Mouse (Mus musculus): ENCODE results near the gene Cfap46. TPM values are rescaled to one million over a fixed set of nuclear protein-coding genes. Genes with fewer than 3 reads are reported as not detected.

The Cfap46 gene
- polyA plus RNA-seq (2015; fragmentation: Nextera tagmentation; extraction: Ambion mirVana), result 1.4 and 1.6 TPM in 2 replicates

DNA sequence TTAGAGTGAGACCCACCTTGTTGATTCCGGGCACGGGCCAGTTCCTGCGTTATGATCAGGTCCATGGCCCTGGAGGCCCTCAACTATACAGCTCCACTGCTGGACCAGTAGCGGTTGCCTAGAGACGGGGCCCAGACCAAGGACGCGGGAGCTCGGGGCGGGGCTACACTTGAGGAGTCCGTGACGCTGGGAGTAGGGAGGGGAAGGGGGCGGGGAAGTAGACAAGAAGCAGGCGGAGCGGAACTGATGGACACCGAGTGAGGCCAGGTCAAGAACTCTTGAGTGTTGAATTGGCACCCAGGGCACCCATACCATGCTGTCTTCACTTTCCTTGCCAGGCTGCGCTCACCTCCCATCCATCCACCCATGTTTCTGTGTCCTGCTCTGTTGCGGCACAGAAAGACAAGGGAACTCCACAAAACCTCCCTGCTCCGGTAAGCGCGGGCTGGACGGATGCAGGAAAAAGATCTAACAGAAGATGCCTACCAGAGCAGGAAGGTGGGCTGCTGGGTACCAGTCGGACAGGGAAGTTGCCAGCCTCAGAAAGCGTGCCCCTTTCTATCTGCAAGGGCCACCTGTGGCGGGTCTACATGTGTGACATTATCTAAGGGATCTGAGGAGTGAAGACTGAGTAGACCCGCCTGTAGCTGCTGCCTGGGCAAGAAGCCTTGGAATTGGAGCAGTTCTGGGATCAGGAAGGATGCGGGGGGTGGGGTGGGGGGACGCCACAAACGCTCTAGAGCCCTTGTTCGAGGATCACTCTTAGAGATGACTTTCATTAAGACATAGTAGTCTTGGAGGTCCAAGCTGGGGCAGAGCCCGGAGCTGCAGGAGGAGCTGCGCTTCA lies at the start of gene Cfap46:
TSS of gene Cfap46 (minus strand) at position 112 of the 847 bp plus-strand sequence.
- peak within 1 kb of the TSS; percentile 11 for H3K27ac ChIP-seq
- H3K36me3 ChIP-seq (ENCODE audit: poor library complexity, severe bottlenecking), result no peaks in the 10 kb centered on the region
- H3K9ac ChIP-seq, result peak within 1 kb of the TSS; percentile 65
- peak within 1 kb of the TSS; percentile 95 for H3K4me2 ChIP-seq
- ATAC-seq, result peak; percentile 91
- WGBS, result 1% methylated on average over 29 of the region's 31 CpGs
- no peaks in the 10 kb centered on the region for H3K9me3 ChIP-seq (replicated peaks)
- H3K4me3 ChIP-seq, result peak within 1 kb of the TSS; percentile 59
- H3K4me1 ChIP-seq, result peaks cover 17% of the 10 kb centered on the region; the same call in 1 of the 2 replicates
- H3K27me3 ChIP-seq, result peaks cover 14% of the 10 kb centered on the region; the same call in 1 of the 2 replicates

DNA sequence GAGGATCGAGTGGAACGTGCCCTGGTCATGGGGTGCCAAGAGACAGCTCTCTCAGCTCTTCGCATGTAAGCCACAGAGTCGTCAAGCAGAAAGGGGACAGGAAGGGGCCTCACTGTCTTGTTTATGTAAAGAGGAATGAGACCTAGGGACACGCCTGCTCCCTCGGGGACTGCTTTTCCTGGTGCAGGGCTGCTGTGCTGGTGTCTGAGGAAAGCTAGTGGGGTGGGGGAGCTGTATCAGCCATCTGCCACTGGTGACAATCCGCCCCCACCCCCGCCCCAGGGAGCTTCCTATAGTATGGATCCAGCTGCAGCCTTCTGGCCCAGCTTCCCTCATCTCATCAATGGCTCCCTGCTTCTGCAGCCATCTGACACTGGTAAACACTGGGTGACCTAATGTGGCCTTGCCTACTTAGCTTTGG lies 47.7 kb upstream of the Cfap46 start:
- no peak overlapping the region for H3K4me2 ChIP-seq
- no peaks in the 10 kb centered on the region for H3K9me3 ChIP-seq (replicated peaks)
- no peak overlapping the region for H3K4me3 ChIP-seq
- ATAC-seq, result no peak
- no peaks in the 10 kb centered on the region for H3K27me3 ChIP-seq
- H3K36me3 ChIP-seq (ENCODE audit: poor library complexity, severe bottlenecking), result no peaks in the 10 kb centered on the region
- H3K27ac ChIP-seq, result no peak overlapping the region
- WGBS, result 74% methylated on average over 8 of the region's 8 CpGs
- no peak overlapping the region for H3K9ac ChIP-seq
- H3K4me1 ChIP-seq, result no peaks in the 10 kb centered on the region

DNA sequence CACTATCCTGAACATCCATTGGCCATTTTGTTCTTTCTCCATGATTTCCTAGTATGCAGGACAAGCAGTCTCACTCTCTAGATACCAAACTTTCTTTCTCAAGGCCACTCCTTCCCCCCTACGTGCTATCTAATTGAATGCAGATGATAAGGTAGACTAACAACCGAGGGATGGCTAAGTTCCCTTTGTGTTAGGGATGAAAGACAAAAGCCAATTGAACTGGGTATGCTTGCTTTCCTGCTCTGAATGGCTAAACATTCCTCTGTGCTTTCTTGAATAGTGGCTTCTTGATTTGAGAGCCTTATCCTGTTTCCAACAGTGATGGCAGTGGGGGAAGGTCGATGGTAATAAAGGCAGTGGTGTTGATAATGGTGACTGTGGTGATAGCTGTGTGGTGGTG lies 43.5 kb upstream of the Cfap46 start:
- no peak overlapping the region for H3K4me2 ChIP-seq
- 25% methylated on average over 3 of the region's 3 CpGs for WGBS
- H3K27ac ChIP-seq, result no peak overlapping the region
- no peaks in the 10 kb centered on the region for H3K9me3 ChIP-seq (replicated peaks)
- ATAC-seq, result no peak
- H3K9ac ChIP-seq, result no peak overlapping the region
- no peaks in the 10 kb centered on the region for H3K4me1 ChIP-seq
- no peaks in the 10 kb centered on the region for H3K36me3 ChIP-seq (ENCODE audit: poor library complexity, severe bottlenecking)
- no peaks in the 10 kb centered on the region for H3K27me3 ChIP-seq
- H3K4me3 ChIP-seq, result no peak overlapping the region

DNA sequence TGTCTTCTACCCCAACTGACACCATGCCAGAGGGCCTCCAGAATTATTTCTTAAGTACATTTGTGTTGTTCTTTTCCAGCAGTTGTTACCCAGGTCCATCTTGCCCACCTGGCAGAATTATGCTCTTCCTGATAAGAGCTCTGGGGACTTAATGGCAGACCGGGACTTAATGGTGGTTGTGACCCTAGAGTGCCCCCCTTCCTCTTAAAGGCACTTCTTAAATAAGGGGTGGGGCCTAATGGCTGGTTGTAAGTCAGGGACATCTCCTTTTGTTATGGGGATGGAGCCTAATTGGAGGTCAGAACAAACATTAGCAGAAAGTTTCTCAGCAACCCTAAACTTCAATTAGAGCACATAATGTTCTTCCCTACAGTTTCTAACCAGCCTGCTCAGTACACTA lies 42.0 kb upstream of the Cfap46 start:
- no peaks in the 10 kb centered on the region for H3K4me1 ChIP-seq
- no peaks in the 10 kb centered on the region for H3K9me3 ChIP-seq (replicated peaks)
- H3K36me3 ChIP-seq (ENCODE audit: poor library complexity, severe bottlenecking), result no peaks in the 10 kb centered on the region
- H3K27ac ChIP-seq, result no peak overlapping the region
- H3K4me3 ChIP-seq, result no peak overlapping the region
- H3K27me3 ChIP-seq, result no peaks in the 10 kb centered on the region
- 85% methylated on average over 1 of the region's 1 CpGs for WGBS
- H3K9ac ChIP-seq, result no peak overlapping the region
- no peak overlapping the region for H3K4me2 ChIP-seq
- no peak for ATAC-seq

DNA sequence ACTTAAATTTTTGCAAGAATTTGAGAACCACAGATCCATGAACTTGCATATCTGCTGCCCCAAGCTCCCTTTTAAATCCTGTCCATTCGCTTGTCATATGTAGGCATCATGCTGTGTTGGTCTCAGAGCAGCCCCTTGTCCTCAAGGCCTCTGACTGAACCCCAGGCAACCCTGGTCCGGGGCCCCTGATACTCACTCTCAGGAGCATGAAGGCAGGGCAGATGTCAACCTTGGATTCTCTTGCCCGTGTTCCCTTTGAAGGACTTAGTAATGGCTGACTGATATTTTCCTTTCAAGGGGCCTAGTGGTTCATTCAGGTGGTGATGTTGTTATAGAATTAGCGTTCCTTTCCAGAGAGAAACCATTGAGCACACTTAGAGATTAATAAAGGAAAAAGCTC lies 40.4 kb upstream of the Cfap46 start:
- Histone ChIP-seq H3K27me3 (no peaks in the 10 kb centered on the region), H3K9ac (no peak overlapping the region), H3K4me3 (no peak overlapping the region), H3K27ac (no peak overlapping the region), H3K9me3 (replicated peaks) (no peaks in the 10 kb centered on the region), H3K4me2 (no peak overlapping the region), H3K36me3 (ENCODE audit: poor library complexity, severe bottlenecking) (no peaks in the 10 kb centered on the region), H3K4me1 (no peaks in the 10 kb centered on the region)
- WGBS, result 79% methylated on average over 4 of the region's 4 CpGs
- no peak for ATAC-seq

DNA sequence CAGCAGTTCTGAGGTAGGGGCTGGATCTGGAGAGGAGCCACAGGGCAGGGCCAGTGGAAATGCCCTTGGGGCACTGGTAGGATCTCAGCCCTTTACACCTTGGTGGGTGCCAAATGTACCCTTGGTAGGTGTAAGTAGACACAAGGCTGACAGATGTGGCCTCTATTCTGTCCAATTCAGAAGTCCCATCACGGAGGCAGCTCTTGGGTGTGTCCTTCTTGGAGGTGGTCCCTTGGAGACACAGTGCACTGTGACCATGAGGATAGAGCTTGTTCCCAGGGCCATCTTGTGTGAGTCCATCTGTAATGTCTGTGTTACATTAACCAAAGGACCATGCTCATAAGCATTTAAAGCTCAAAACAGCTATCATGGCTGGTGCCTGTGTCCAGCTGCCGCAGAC lies 37.6 kb upstream of the Cfap46 start:
- H3K4me1 ChIP-seq, result no peaks in the 10 kb centered on the region
- H3K9me3 ChIP-seq (replicated peaks), result no peaks in the 10 kb centered on the region
- no peak overlapping the region for H3K27ac ChIP-seq
- no peaks in the 10 kb centered on the region for H3K36me3 ChIP-seq (ENCODE audit: poor library complexity, severe bottlenecking)
- 88% methylated on average over 2 of the region's 2 CpGs for WGBS
- no peak overlapping the region for H3K9ac ChIP-seq
- no peak overlapping the region for H3K4me2 ChIP-seq
- ATAC-seq, result no peak
- H3K4me3 ChIP-seq, result no peak overlapping the region
- no peaks in the 10 kb centered on the region for H3K27me3 ChIP-seq

DNA sequence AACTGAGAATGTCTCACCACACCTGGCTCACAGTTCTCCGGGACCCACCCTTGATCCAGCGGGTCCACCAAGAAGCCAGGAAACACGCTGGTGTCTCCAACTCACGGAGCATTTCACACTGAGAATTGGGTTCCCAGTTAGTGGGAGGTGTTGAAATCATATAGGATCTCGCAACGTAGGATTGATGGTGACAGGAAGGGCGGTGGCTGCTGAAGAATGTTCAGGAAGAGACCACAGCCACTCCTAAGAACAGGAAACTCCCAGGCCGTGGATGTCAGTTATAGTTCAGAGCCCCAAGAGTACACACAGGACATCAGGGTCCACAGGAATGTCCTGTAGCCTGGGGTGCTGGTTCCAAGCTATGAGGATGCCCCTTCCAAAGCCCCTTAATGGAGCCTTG lies 34.2 kb upstream of the Cfap46 start:
- H3K4me3 ChIP-seq, result no peak overlapping the region
- H3K27ac ChIP-seq, result no peak overlapping the region
- H3K4me1 ChIP-seq, result no peaks in the 10 kb centered on the region
- H3K36me3 ChIP-seq (ENCODE audit: poor library complexity, severe bottlenecking), result no peaks in the 10 kb centered on the region
- H3K27me3 ChIP-seq, result no peaks in the 10 kb centered on the region
- WGBS, result 89% methylated on average over 8 of the region's 8 CpGs
- no peak for ATAC-seq
- H3K4me2 ChIP-seq, result no peak overlapping the region
- H3K9ac ChIP-seq, result no peak overlapping the region
- H3K9me3 ChIP-seq (replicated peaks), result no peaks in the 10 kb centered on the region

DNA sequence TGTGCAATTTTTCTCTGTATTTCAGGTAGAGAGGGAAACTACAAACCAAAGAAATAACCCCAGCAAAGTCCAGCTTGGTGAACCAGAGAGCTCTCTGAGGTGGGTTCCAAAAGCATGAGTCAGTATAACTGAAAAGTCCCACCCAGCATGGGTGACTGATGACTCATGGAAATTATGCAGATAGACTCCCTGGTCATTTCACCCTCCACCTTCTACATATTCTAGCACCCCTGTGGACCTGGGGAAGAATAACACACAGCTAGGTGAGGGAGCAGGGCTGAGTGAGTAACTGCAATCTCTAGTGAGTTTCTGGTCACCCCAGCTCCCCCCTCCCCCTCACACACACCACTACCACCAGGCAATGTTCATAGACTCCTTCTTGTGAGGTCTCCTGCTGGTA lies 28.2 kb upstream of the Cfap46 start:
- no peaks in the 10 kb centered on the region for H3K9me3 ChIP-seq (replicated peaks)
- H3K4me3 ChIP-seq, result no peak overlapping the region
- ATAC-seq, result no peak
- H3K9ac ChIP-seq, result no peak overlapping the region
- no peak overlapping the region for H3K4me2 ChIP-seq
- no peaks in the 10 kb centered on the region for H3K4me1 ChIP-seq
- H3K27me3 ChIP-seq, result no peaks in the 10 kb centered on the region; the same call in 1 of the 2 replicates
- no peak overlapping the region for H3K27ac ChIP-seq
- no peaks in the 10 kb centered on the region for H3K36me3 ChIP-seq (ENCODE audit: poor library complexity, severe bottlenecking)

DNA sequence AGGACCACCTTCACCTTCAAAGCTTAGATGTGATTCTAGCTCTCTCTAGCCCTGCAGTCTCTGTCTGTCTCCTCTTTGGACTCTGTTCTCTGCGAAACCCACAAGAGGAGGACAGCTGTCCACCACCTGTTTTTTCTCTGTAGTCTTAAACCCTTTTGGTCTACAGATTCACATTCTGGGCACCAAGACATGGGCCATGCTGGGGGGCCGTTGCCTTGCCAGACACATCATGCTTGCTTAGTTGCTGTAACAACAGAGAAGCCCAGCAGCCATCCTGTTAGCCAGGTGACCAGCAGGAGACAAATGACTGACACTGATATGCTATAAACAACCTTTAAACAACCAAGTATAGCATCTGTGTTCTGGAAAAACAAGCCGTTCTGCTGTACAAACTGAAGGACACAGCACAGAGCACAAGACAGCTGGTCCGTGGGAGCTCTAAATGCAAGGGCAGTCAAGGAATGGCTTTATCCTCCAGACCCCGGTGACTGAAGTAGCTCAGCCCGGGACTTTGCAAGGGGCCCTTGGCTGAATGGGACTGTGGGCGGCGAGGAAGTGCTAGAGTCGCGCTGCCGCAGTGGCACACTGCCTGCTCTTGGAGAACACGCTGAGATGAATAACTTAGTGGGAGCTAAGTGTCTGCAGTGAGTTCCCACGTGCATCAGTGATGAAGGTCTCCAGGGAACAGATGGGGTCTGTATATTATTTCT lies 22.9 kb upstream of the Cfap46 start:
- ATAC-seq, result no peak
- Histone ChIP-seq H3K27me3 (0 out of 2 replicates have a peak, but pooled peaks cover 8% of the 10 kb centered on the region), H3K4me1 (no peaks in the 10 kb centered on the region), H3K9ac (no peak overlapping the region), H3K4me3 (no peak overlapping the region), H3K9me3 (replicated peaks) (no peaks in the 10 kb centered on the region), H3K36me3 (ENCODE audit: poor library complexity, severe bottlenecking) (no peaks in the 10 kb centered on the region), H3K4me2 (no peak overlapping the region), H3K27ac (no peak overlapping the region)
- 49% methylated on average over 13 of the region's 13 CpGs for WGBS

DNA sequence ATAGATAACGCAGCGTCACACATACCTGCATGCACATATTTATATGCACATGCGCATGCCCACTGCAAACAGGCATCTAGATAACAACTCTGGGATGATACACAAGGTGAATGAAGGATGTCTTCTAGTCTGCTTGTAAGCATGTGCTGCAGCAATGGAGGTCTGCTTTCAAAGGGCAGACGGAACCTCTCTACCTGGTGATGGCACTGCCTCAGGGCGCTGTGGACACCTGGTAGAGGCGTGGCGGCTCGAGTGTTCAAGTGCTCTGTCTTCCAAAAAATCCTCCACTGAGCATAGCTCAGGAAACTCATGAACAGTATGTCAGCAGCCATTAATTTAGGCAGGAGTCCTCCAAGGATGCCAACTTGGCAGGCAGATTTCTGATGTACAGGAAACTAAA lies 22.2 kb upstream of the Cfap46 start:
- no peaks in the 10 kb centered on the region for H3K4me1 ChIP-seq
- H3K4me2 ChIP-seq, result no peak overlapping the region
- no peaks in the 10 kb centered on the region for H3K36me3 ChIP-seq (ENCODE audit: poor library complexity, severe bottlenecking)
- ATAC-seq, result no peak
- no peak overlapping the region for H3K4me3 ChIP-seq
- H3K27me3 ChIP-seq, result 0 out of 2 replicates have a peak, but pooled peaks cover 8% of the 10 kb centered on the region
- no peak overlapping the region for H3K27ac ChIP-seq
- WGBS, result 94% methylated on average over 8 of the region's 8 CpGs
- H3K9me3 ChIP-seq (replicated peaks), result no peaks in the 10 kb centered on the region
- no peak overlapping the region for H3K9ac ChIP-seq

DNA sequence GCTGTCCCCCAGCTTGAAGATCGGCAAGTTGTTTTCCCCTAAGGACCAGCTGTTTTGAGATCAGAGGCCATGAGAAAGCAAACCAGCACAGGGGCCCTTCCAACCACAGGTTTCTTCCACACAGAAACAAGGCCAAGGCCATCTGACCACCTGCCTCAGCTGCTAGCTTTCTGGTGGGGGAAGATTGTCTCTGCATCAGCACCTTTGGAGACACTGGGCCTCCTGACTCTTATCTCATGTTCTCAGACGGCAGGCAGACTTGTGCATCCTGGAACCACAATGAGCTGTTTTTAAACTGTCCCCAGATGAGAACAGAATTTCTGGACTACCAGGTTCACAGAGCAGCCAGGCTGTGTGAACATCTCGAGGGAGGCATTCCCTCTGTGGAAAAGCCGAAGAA lies 21.5 kb upstream of the Cfap46 start:
- no peaks in the 10 kb centered on the region for H3K9me3 ChIP-seq (replicated peaks)
- no peak for ATAC-seq
- no peaks in the 10 kb centered on the region for H3K4me1 ChIP-seq
- no peak overlapping the region for H3K4me3 ChIP-seq
- H3K27me3 ChIP-seq, result 0 out of 2 replicates have a peak, but pooled peaks cover 8% of the 10 kb centered on the region
- H3K9ac ChIP-seq, result no peak overlapping the region
- no peak overlapping the region for H3K4me2 ChIP-seq
- no peak overlapping the region for H3K27ac ChIP-seq
- no peaks in the 10 kb centered on the region for H3K36me3 ChIP-seq (ENCODE audit: poor library complexity, severe bottlenecking)
- 83% methylated on average over 4 of the region's 4 CpGs for WGBS

DNA sequence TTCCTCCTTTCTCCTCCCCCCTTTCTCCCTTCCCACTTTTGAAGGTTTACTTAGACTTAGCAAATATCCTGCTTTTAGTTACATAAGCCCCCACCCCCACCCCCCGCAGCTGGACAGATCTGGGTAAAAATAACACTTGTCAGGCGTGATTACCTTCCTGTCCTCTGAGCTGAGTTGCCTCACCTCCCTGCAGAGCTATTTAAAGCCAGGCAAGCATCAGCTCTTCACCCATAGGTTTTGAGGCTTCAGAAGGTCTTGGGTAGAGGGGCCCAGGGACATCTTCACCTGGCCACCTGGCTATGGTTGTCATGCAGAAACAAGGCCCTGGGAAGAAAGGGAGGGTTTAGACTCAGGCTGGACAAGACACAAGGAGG lies 20.2 kb upstream of the Cfap46 start:
- Histone ChIP-seq H3K4me1 (no peaks in the 10 kb centered on the region), H3K27me3 (0 out of 2 replicates have a peak, but pooled peaks cover 8% of the 10 kb centered on the region), H3K27ac (no peak overlapping the region), H3K9ac (no peak overlapping the region), H3K4me2 (no peak overlapping the region), H3K4me3 (no peak overlapping the region), H3K9me3 (replicated peaks) (no peaks in the 10 kb centered on the region), H3K36me3 (ENCODE audit: poor library complexity, severe bottlenecking) (no peaks in the 10 kb centered on the region)
- WGBS, result 26% methylated on average over 2 of the region's 2 CpGs
- no peak for ATAC-seq
